8 mouse cellular contexts compared by ENCODE assay signal in the genomic region with DNA sequence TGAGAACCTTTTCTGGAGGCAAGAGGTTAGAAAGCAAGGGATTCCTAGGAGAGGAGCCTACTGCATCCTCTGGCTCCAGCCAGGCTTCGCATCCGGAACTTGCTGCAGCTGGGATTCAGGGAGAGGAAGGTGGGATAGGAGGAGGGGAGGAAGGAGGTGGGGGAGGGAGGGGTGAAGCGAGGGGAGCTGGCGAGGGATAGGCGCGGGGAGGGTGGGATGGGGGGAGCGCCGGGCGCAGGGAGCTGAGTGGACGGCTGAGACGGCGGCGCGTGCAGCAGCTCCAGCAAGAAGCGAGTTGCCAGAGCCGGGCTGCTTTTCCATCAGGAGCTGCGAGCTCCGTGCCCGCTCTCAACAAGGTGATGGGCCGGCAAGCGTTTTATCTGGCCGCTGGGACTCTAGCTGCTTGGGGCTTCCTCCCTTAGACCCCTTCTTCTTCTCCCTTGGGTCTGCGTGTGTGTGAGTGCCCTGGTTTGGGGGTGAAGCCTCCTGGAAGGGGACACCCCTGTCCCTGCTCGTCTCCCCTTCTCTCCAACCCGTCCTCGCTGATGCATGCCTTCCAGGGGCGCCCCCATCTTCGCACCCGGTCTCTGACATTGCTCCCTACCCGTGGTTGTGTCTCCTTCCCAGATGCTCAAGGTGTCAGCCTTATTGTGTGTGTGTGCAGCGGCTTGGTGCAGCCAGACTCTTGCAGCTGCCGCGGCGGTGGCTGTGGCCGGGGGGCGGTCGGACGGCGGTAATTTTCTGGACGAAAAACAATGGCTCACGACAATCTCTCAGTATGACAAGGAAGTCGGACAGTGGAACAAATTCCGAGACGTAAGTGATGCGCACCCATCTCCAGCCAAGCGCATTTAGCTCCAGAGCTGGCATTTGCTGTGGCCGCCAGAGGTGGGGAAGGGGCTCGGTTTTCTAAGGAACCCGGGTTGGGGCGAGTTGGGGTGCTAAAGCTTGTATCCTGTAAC. TPM values are rescaled to one million over a fixed set of nuclear protein-coding genes. Genes with fewer than 3 reads are reported as not detected.
DNase-seq lines count a peak whose midpoint lies in the region; ATAC-seq lines count a peak whose summit lies in the region.

No protein-coding gene starts in this region.

- peak; percentile 90 for ATAC-seq in intestine, embryonic 15.5 days
- no peak for ATAC-seq in megakaryocyte-erythroid progenitor cell, adult 5-6 weeks (replicated peaks; ENCODE audit: low FRiP score, low TSS enrichment, poor library complexity, severe bottlenecking)

- DNase-seq in adrenal gland, postnatal 14 days, result peak; percentile 20
- no peak for DNase-seq in adrenal gland, adult 18-20 months (ENCODE audit: low spot score in 2 of 2)
- peak; percentile 6 for DNase-seq in urinary bladder, postnatal 14 days (ENCODE audit: low spot score)
- no peak for DNase-seq in urinary bladder, adult 18-20 months (ENCODE audit: low spot score in 2 of 2)
- peak; percentile 27 for DNase-seq in liver
- DNase-seq in right cerebral cortex, postnatal 10 days (ENCODE audit: low spot score in 2 of 2), result peak; percentile 65 to 73

- peak overlapping the region; percentile 44 for H3K9ac ChIP-seq in intestine, embryonic 15.5 days

- H3K4me2 ChIP-seq in intestine, embryonic 15.5 days (replicated peaks), result peak overlapping the region; percentile 94

- H3K4me1 ChIP-seq in intestine, embryonic 15.5 days (replicated peaks), result no peaks in the 10 kb centered on the region

- H3K9me3 ChIP-seq in intestine, embryonic 15.5 days, result no peaks in the 10 kb centered on the region

- H3K27me3 ChIP-seq in intestine, embryonic 15.5 days (replicated peaks), result no peaks in the 10 kb centered on the region

- H3K36me3 ChIP-seq in intestine, embryonic 15.5 days, result no peaks in the 10 kb centered on the region

- WGBS in intestine, embryonic 15.5 days, result under 1% methylated on average over 50 of the region's 50 CpGs

- no peak overlapping the region for H3K27ac ChIP-seq in intestine, embryonic 15.5 days

- H3K4me3 ChIP-seq in intestine, embryonic 15.5 days (replicated peaks), result peak overlapping the region; percentile 48

RNA-seq across cellular contexts. Expression of a gene that starts 0.6 kb away (rescaled TPM):
- total RNA-seq in adrenal gland, postnatal 14 days (2021), result 2.5 and 5.6 TPM in 2 replicates
- 1 to 10 TPM; 3.6 to 4.8 TPM for total RNA-seq in adrenal gland, adult 18-20 months (2021)
- polyA plus RNA-seq in intestine, embryonic 15.5 days (2015; fragmentation: Nextera tagmentation; extraction: Ambion mirVana), result 13.0 and 13.9 TPM in 2 replicates
- not detected in 2 replicates for total RNA-seq in megakaryocyte-erythroid progenitor cell, adult 5-6 weeks (2014; fragmentation: Nextera tagmentation)
- not detected in 2 replicates for total RNA-seq in megakaryocyte-erythroid progenitor cell, adult 5-6 weeks (2017)

Comparison
In these comparisons a context has a peak if more than half of its experiments do, and no peak if none do; other contexts are left out.
1. DNase-seq: peak in adrenal gland, postnatal 14 days (single experiment), urinary bladder, postnatal 14 days (single experiment), liver (single experiment) and right cerebral cortex, postnatal 10 days (2 of 2); none in adrenal gland, adult 18-20 months (0 of 2) and urinary bladder, adult 18-20 months (0 of 2).